Mouse (Mus musculus): ENCODE measurements around the gene Ptpn4.

DNA sequence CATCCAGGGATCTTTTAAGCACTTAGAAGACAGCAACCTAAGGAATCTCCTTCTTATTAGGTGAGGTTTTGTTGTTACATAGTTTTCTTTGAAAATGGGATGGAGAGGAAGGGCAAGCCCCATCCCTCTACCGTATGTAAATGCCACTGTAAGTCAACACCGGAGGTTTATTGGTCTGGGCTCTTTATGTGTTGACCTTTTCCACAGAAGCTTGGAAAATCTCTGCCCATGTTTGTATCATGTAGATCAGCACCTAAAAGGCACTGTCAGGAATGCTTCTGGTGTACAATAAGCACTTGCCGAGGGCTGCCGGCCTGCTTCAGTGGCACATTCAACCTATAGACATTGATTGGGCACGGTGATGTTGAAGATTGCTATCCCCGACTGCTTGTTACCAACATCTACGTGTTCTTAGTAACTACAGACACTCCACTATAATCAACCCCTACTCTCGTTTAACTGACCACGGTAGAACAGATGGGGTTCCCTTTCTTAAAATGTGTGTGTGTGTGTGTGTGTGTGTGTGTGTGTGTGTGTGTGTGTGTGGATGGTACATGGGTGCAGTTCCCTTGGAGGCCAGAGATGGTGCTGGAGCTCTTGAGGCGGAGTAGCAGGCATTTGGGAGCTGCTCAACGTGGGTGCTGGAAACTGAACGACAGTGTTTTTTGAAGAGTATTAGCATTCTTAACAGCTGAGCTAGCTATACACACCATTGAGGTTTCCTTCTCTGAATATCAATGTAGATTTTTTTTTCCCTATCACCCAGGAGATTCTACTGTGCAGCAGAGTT, 11.9 kb upstream of the Ptpn4 start:
- TF ChIP-seq POLR2A (IDR thresholded peaks at IDR 0.05; ENCODE audit: borderline replicate concordance, low read depth, low read length) (no peak), CTCF (IDR thresholded peaks at IDR 0.05; ENCODE audit: low read depth, low read length) (no peak)
